Mouse (Mus musculus) E14TG2a.4 (cell line): Measurements from ENCODE around the gene Samd7.

ENCODE experiments used
- H3K27me3 ChIP-seq: 2 replicates; pipeline ENCODE4 v1.6.1; 2014; ENCODE audit warnings: low read length, control low read depth; ENCODE audit not compliant: insufficient read depth
- H3K36me3 ChIP-seq: 2 replicates; pipeline ENCODE4 v1.6.1; 2014; ENCODE audit warnings: low read length, control low read depth; ENCODE audit not compliant: insufficient read depth
- H3K4me1 ChIP-seq: replicated peaks from 2 replicates; pipeline ENCODE4 v1.6.1; 2014; ENCODE audit warnings: low read depth, low read length, control low read depth
- H3K4me3 ChIP-seq: replicated peaks from 2 replicates; pipeline ENCODE4 v1.5.1; 2014; ENCODE audit warnings: mild to moderate bottlenecking, low read length
- H3K9me3 ChIP-seq: 2 replicates; pipeline ENCODE4 v1.6.1; 2014; ENCODE audit warnings: low read length, control low read depth
- CTCF ChIP-seq: conservative IDR thresholded peaks from 2 replicates; pipeline ENCODE4 v1.5.1; 2014; ENCODE audit warnings: low read length
- NANOG ChIP-seq: IDR thresholded peaks from 2 replicates; pipeline ENCODE4 v1.6.1; 2014; ENCODE audit warnings: borderline replicate concordance, low read length, mixed read lengths
- POU5F1 ChIP-seq: IDR thresholded peaks from 2 replicates; pipeline ENCODE4 v1.6.1; 2014; ENCODE audit warnings: low read length, borderline replicate concordance

Samd7 gene

GRCm38 (mm10) chr3:30718649-30719048 is 27.4 kb upstream of the Samd7 start:
- no peaks in the 10 kb centered on the region for H3K36me3 ChIP-seq
- H3K9me3 ChIP-seq = no peaks in the 10 kb centered on the region
- H3K27me3 ChIP-seq = no peaks in the 10 kb centered on the region
- TF ChIP-seq NANOG (no peak), POU5F1 (no peak), CTCF (no peak)
- H3K4me3 ChIP-seq = no peak overlapping the region
- H3K4me1 ChIP-seq = peaks cover 23% of the 10 kb centered on the region

GRCm38 (mm10) chr3:30722036-30722435 is 24.1 kb upstream of the Samd7 start:
- Histone ChIP-seq H3K4me3 (peak overlapping the region; percentile 37; the same call in 1 of the 2 replicates), H3K9me3 (no peaks in the 10 kb centered on the region), H3K4me1 (peaks cover 37% of the 10 kb centered on the region), H3K27me3 (no peaks in the 10 kb centered on the region), H3K36me3 (no peaks in the 10 kb centered on the region)
- no peak for TF ChIP-seq POU5F1
- no peak for TF ChIP-seq CTCF
- no peak for TF ChIP-seq NANOG

- Histone ChIP-seq H3K4me1 (peaks cover 37% of the 10 kb centered on the region), H3K36me3 (no peaks in the 10 kb centered on the region), H3K4me3 (no peak overlapping the region), H3K9me3 (no peaks in the 10 kb centered on the region), H3K27me3 (no peaks in the 10 kb centered on the region)
- TF ChIP-seq NANOG (no peak), CTCF (0 out of 2 replicates have a peak, but pooled peaks have one; percentile 17), POU5F1 (no peak)
These were observed 23.6 kb upstream of the Samd7 start for GRCm38 (mm10) chr3:30722461-30722860.

- Histone ChIP-seq H3K27me3 (no peaks in the 10 kb centered on the region), H3K36me3 (no peaks in the 10 kb centered on the region), H3K4me1 (peaks cover 37% of the 10 kb centered on the region), H3K4me3 (0 out of 2 replicates have a peak overlapping the region, but pooled peaks have one; percentile 8), H3K9me3 (no peaks in the 10 kb centered on the region)
- TF ChIP-seq NANOG = no peak
- TF ChIP-seq CTCF = no peak
- no peak for TF ChIP-seq POU5F1
These were observed 22.9 kb upstream of the Samd7 start for GRCm38 (mm10) chr3:30723179-30723578.

DNA sequence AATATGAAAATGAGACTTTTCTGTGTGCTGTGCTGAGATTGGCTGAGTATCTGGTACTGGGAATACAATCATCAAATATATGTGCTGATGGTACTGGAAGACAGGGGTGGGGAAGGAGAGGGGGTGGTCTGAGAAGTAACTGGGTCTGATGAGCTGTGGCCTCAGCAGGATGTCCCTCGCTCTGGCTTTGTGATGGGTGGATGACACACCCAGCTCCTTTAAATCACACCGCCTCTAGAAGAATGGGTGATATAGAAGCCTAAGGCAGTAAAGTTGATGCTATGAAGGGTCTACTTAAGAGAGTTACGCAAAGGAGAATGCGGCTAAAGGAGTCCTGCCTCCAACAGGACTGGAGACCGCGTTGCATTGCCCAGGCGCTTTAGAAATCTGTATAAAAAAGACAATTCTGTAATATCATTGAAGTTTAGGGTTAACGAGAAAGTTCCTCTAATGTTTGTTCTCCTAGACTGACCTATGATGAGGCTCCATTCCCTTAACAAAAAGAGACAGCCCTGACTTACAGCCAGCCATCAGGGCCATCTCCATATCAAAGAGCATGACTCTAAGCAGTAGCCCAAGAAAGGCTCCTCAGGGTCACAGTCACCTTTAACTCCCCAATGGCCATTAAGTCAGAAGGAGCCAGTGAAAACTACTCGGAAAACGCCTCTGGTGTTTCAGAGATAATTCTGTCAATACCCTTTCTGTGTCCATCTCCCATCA is 21.8 kb upstream of the Samd7 start:
- Histone ChIP-seq H3K4me1 (peaks cover 37% of the 10 kb centered on the region), H3K27me3 (no peaks in the 10 kb centered on the region), H3K9me3 (no peaks in the 10 kb centered on the region), H3K36me3 (no peaks in the 10 kb centered on the region), H3K4me3 (peak overlapping the region; percentile 37)
- TF ChIP-seq POU5F1 = peak; percentile 96
- TF ChIP-seq CTCF = no peak
- TF ChIP-seq NANOG = peak; percentile 100

- no peaks in the 10 kb centered on the region for H3K36me3 ChIP-seq
- peak overlapping the region; percentile 37 for H3K4me3 ChIP-seq
- H3K27me3 ChIP-seq = no peaks in the 10 kb centered on the region
- peaks cover 37% of the 10 kb centered on the region for H3K4me1 ChIP-seq
- no peaks in the 10 kb centered on the region for H3K9me3 ChIP-seq
- no peak for TF ChIP-seq CTCF
- no peak for TF ChIP-seq POU5F1
- no peak for TF ChIP-seq NANOG
These were observed 21.1 kb upstream of the Samd7 start for GRCm38 (mm10) chr3:30724848-30725465.

GRCm38 (mm10) chr3:30725514-30725913 is 20.6 kb upstream of the Samd7 start:
- 0 out of 2 replicates have a peak overlapping the region, but pooled peaks have one; percentile 37 for H3K4me3 ChIP-seq
- H3K4me1 ChIP-seq = peaks cover 37% of the 10 kb centered on the region
- peak; percentile 80 for TF ChIP-seq CTCF
- TF ChIP-seq POU5F1 = no peak
- H3K36me3 ChIP-seq = no peaks in the 10 kb centered on the region
- no peaks in the 10 kb centered on the region for H3K9me3 ChIP-seq
- no peaks in the 10 kb centered on the region for H3K27me3 ChIP-seq

- no peak overlapping the region for H3K4me3 ChIP-seq
- H3K9me3 ChIP-seq = no peaks in the 10 kb centered on the region
- TF ChIP-seq POU5F1 (no peak), CTCF (no peak), NANOG (no peak)
- peaks cover 28% of the 10 kb centered on the region for H3K4me1 ChIP-seq
- H3K27me3 ChIP-seq = no peaks in the 10 kb centered on the region
- no peaks in the 10 kb centered on the region for H3K36me3 ChIP-seq
These were observed 18.9 kb upstream of the Samd7 start for GRCm38 (mm10) chr3:30727209-30727608.
